Mouse (Mus musculus) embryonic facial prominence, embryonic 10.5 days (tissue): ENCODE results near the gene Bbs2. TPM values are rescaled to one million over a fixed set of nuclear protein-coding genes. Genes with fewer than 3 reads are reported as not detected.

Experiments
- DNase-seq: peaks from one replicate; pipeline ENCODE4 v3.0.0-alpha.2; 2017; ENCODE audit warnings: low spot score
- H3K27ac ChIP-seq: fragments of 300-500 bp; sonication (generic); replicated peaks from 2 replicates; pipeline ENCODE4 v1.5.1; 2016; ENCODE audit warnings: mild to moderate bottlenecking
- H3K27me3 ChIP-seq: fragments of 300-500 bp; sonication (generic); replicated peaks from 2 replicates; pipeline ENCODE4 v1.6.1; 2016; ENCODE audit warnings: low read depth, mild to moderate bottlenecking; ENCODE audit not compliant: poor library complexity, severe bottlenecking
- H3K36me3 ChIP-seq: fragments of 300-500 bp; sonication (generic); replicated peaks from 2 replicates; pipeline ENCODE4 v1.6.1; 2016; ENCODE audit warnings: mild to moderate bottlenecking, moderate library complexity
- H3K4me1 ChIP-seq: fragments of 300-500 bp; sonication (generic); 2 replicates; pipeline ENCODE4 v1.6.1; 2016
- H3K4me3 ChIP-seq: fragments of 300-500 bp; sonication (generic); 2 replicates; pipeline ENCODE4 v1.5.1; 2016; ENCODE audit warnings: mild to moderate bottlenecking, moderate library complexity
- H3K9me3 ChIP-seq: fragments of 300-500 bp; sonication (generic); 2 replicates; pipeline ENCODE4 v1.6.1; 2016; ENCODE audit warnings: mild to moderate bottlenecking
- WGBS: fragments of 180-500 bp; shearing (Covaris S2); methylation state at CpG from one replicate; pipeline ENCODE4 v1.1.7; 2016; 5-methylcytosine and 5-hydroxymethylcytosine counted together
- polyA plus RNA-seq: library from polyadenylated mRNA; unstranded; fragments of >200 nt; fragmentation: Nextera tagmentation; extraction: Ambion mirVana; gene quantifications from 2 replicates; pipeline ENCODE4 v1.2.1, GENCODE M21; 2016

Bbs2 gene
- polyA plus RNA-seq, 1 experiment from 2014 or later, result 16.6 TPM

- Histone ChIP-seq H3K4me3 (no peak overlapping the region), H3K9me3 (no peaks in the 10 kb centered on the region), H3K4me1 (peaks cover 11% of the 10 kb centered on the region), H3K27me3 (no peaks in the 10 kb centered on the region), H3K27ac (no peak overlapping the region), H3K36me3 (peaks cover 74% of the 10 kb centered on the region)
- WGBS, result 95% methylated on average over 9 of the region's 9 CpGs
- DNase-seq, result no peak
These were observed 69.0 kb downstream of the Bbs2 start for GRCm38 (mm10) chr8:94029701-94030100.

GRCm38 (mm10) chr8:94023916-94024315 is 74.8 kb downstream of the Bbs2 start:
- DNase-seq, result no peak
- H3K9me3 ChIP-seq, result no peaks in the 10 kb centered on the region
- no peak overlapping the region for H3K4me3 ChIP-seq
- no peaks in the 10 kb centered on the region for H3K4me1 ChIP-seq
- no peak overlapping the region for H3K27ac ChIP-seq
- no peaks in the 10 kb centered on the region for H3K27me3 ChIP-seq
- peaks cover 94% of the 10 kb centered on the region for H3K36me3 ChIP-seq
- WGBS, result 94% methylated on average over 6 of the region's 6 CpGs

Other genes with a start within 250 kb of the Bbs2 start
- 37.6 and 39.1 TPM in 2 replicates for gene Amfr, start 86.1 kb downstream of the Bbs2 start, polyA plus RNA-seq
- gene Nudt21, start 61.9 kb downstream of the Bbs2 start, polyA plus RNA-seq, result 155 and 158 TPM in 2 replicates
- 14.0 and 14.4 TPM in 2 replicates for gene Ogfod1, start 61.7 kb downstream of the Bbs2 start, polyA plus RNA-seq
- not detected in 2 replicates for gene Mt4, start 38.3 kb upstream of the Bbs2 start, polyA plus RNA-seq
- gene Mt3, start 53.7 kb upstream of the Bbs2 start, polyA plus RNA-seq, result 4.9 and 10.0 TPM in 2 replicates
- 55.1 and 61.0 TPM in 2 replicates for gene Mt2, start 73.7 kb upstream of the Bbs2 start, polyA plus RNA-seq
- 184 and 196 TPM in 2 replicates for gene Mt1, start 80.2 kb upstream of the Bbs2 start, polyA plus RNA-seq
- 150 and 152 TPM in 2 replicates for gene Nup93, start 115.6 kb upstream of the Bbs2 start, polyA plus RNA-seq
- gene Slc12a3, start 230.3 kb upstream of the Bbs2 start, polyA plus RNA-seq, result 0.05 TPM in 1 of 2 replicates, not detected in the other